Mouse (Mus musculus) adrenal gland, adult 2 months (tissue): ENCODE measurements around the gene Lingo3. TPM values are rescaled to one million over a fixed set of nuclear protein-coding genes. Genes with fewer than 3 reads are reported as not detected.
"Not testable (repeated sequence)": the region's sequence is repeated elsewhere in the genome, so short reads cannot be mapped to it uniquely, and the experiment has no call there.

ENCODE experiments used
- DNase-seq: peaks from one replicate; pipeline ENCODE4 v3.0.0; 2021
- polyA plus RNA-seq: library from polyadenylated mRNA; depleted of rRNA; stranded (reverse); fragments of >200 nt; gene quantifications from 2 replicates; pipeline ENCODE4 v1.2.3, GENCODE M21; 2012
- total RNA-seq, 2 experiments: library from RNA; stranded (reverse); gene quantifications; 2 replicates each; pipeline ENCODE4 v1.2.3; 2021

Gene Lingo3
- total and polyA plus RNA-seq, 3 experiments: 8.5 to 16.7 (median 13.8) TPM

GRCm38 (mm10) chr10:80843087-80843930, 530 bp downstream of the Lingo3 start:
- DNase-seq: no peak

GRCm38 (mm10) chr10:80842334-80842733, 1.5 kb downstream of the Lingo3 start:
- no peak for DNase-seq

- no peak for DNase-seq
Measured at GRCm38 (mm10) chr10:80841685-80842084, 2.2 kb downstream of the Lingo3 start.

GRCm38 (mm10) chr10:80839848-80840247, 4.0 kb downstream of the Lingo3 start:
- DNase-seq: peak; percentile 54

GRCm38 (mm10) chr10:80838346-80838912, 5.4 kb downstream of the Lingo3 start:
- DNase-seq: peak; percentile 81

- peak; percentile 76 for DNase-seq
Measured at GRCm38 (mm10) chr10:80837827-80838226, 6.0 kb downstream of the Lingo3 start.

- DNase-seq: no peak
Measured at GRCm38 (mm10) chr10:80836949-80837379, 6.9 kb downstream of the Lingo3 start.

- no peak for DNase-seq
Measured at GRCm38 (mm10) chr10:80835617-80836016, 8.2 kb downstream of the Lingo3 start.

GRCm38 (mm10) chr10:80832818-80833217, 11.0 kb downstream of the Lingo3 start:
- no peak for DNase-seq

GRCm38 (mm10) chr10:80831136-80831535, 12.7 kb downstream of the Lingo3 start:
- peak; percentile 80 for DNase-seq

GRCm38 (mm10) chr10:80829359-80830278, 14.2 kb downstream of the Lingo3 start:
- no peak for DNase-seq

- DNase-seq: not testable (repeated sequence)
Measured at GRCm38 (mm10) chr10:80828587-80828986, 15.3 kb downstream of the Lingo3 start.

- DNase-seq: no peak
Measured at GRCm38 (mm10) chr10:80827870-80828420, 15.9 kb downstream of the Lingo3 start.

- no peak for DNase-seq
Measured at GRCm38 (mm10) chr10:80827063-80827869, 16.6 kb downstream of the Lingo3 start.

GRCm38 (mm10) chr10:80826151-80827062, 17.4 kb downstream of the Lingo3 start, which contains the start of gene Oaz1:
Gene Oaz1, plus strand, starts transcription at chr10:80826656.
- DNase-seq: peak; percentile 99

- no peak for DNase-seq
Measured at GRCm38 (mm10) chr10:80824827-80825226, 19.0 kb downstream of the Lingo3 start.

- no peak for DNase-seq
Measured at GRCm38 (mm10) chr10:80823847-80824643, 19.8 kb downstream of the Lingo3 start.

GRCm38 (mm10) chr10:80823316-80823715, 20.5 kb downstream of the Lingo3 start:
- no peak for DNase-seq

- no peak for DNase-seq
Measured at GRCm38 (mm10) chr10:80822528-80822927, 21.3 kb downstream of the Lingo3 start.
